Mouse (Mus musculus) midbrain, embryonic 16.5 days (tissue): ENCODE measurements at regions not wholly inside any gene's neighbourhood (a gene's known extent, or its start where the extent isn't known, plus 50 kb on each side); places are given as distances from the start of the nearest gene placed in this dataset.

Experiments used
- ATAC-seq: fragments of 200-750 bp; cut with Nextera tagmentation; 2 replicates; pipeline ENCODE4 v1.8.0; 2017; ENCODE audit warnings: moderate TSS enrichment
- H3K27ac ChIP-seq: fragments of 300-500 bp; sonication (generic); 2 replicates; pipeline ENCODE4 v1.5.1; 2014; ENCODE audit warnings: mild to moderate bottlenecking, low read length, mixed read lengths
- H3K27me3 ChIP-seq: fragments of 300-500 bp; sonication (generic); 2 replicates; pipeline ENCODE4 v1.6.1; 2014; ENCODE audit warnings: low read depth, low read length, mixed read lengths; ENCODE audit not compliant: control insufficient read depth, insufficient read depth
- H3K36me3 ChIP-seq: fragments of 300-500 bp; sonication (generic); 2 replicates; pipeline ENCODE4 v1.6.1; 2014; ENCODE audit warnings: mild to moderate bottlenecking, low read length, moderate library complexity, mixed read lengths; ENCODE audit not compliant: control insufficient read depth, insufficient read depth
- H3K4me1 ChIP-seq: fragments of 300-500 bp; sonication (generic); 2 replicates; pipeline ENCODE4 v1.6.1; 2014; ENCODE audit warnings: mild to moderate bottlenecking, low read length, mixed read lengths; ENCODE audit not compliant: control insufficient read depth, insufficient read depth
- H3K4me2 ChIP-seq: fragments of 300-500 bp; sonication (generic); 2 replicates; pipeline ENCODE4 v1.6.1; 2014; ENCODE audit warnings: mild to moderate bottlenecking, low read length, mixed read lengths
- H3K4me3 ChIP-seq: fragments of 300-500 bp; sonication (generic); 2 replicates; pipeline ENCODE4 v1.5.1; 2014; ENCODE audit warnings: low read depth, mild to moderate bottlenecking, low read length, moderate library complexity, mixed read lengths
- H3K9ac ChIP-seq: fragments of 300-500 bp; sonication (generic); 2 replicates; pipeline ENCODE4 v1.6.1; 2014; ENCODE audit warnings: low read depth, low read length, mixed read lengths
- H3K9me3 ChIP-seq: fragments of 300-500 bp; sonication (generic); replicated peaks from 2 replicates; pipeline ENCODE4 v1.6.1; 2014; ENCODE audit warnings: mild to moderate bottlenecking, low read length, mixed read lengths; ENCODE audit not compliant: control insufficient read depth, poor library complexity, severe bottlenecking
- WGBS: fragments of 180-500 bp; shearing (Covaris S2); extraction: QIAGEN DNeasy Blood & Tissue Kit; methylation state at CpG from one replicate; pipeline ENCODE4 v1.1.7; 2014; 5-methylcytosine and 5-hydroxymethylcytosine counted together

- ATAC-seq: no peak
- H3K4me2 ChIP-seq: no peak overlapping the region
- no peaks in the 10 kb centered on the region for H3K9me3 ChIP-seq
- no peaks in the 10 kb centered on the region for H3K4me1 ChIP-seq
- 89% methylated on average over 3 of the region's 3 CpGs for WGBS
- no peaks in the 10 kb centered on the region for H3K27me3 ChIP-seq
- H3K27ac ChIP-seq: no peak overlapping the region
- H3K4me3 ChIP-seq: no peak overlapping the region
- no peaks in the 10 kb centered on the region for H3K36me3 ChIP-seq
- H3K9ac ChIP-seq: no peak overlapping the region
Measured at GRCm38 (mm10) chr2:133667055-133667395, 115.1 kb downstream of the Bmp2 start.

- H3K9me3 ChIP-seq: no peaks in the 10 kb centered on the region
- no peak overlapping the region for H3K27ac ChIP-seq
- H3K9ac ChIP-seq: no peak overlapping the region
- no peaks in the 10 kb centered on the region for H3K36me3 ChIP-seq
- no peaks in the 10 kb centered on the region for H3K27me3 ChIP-seq
- H3K4me2 ChIP-seq: no peak overlapping the region
- no peak overlapping the region for H3K4me3 ChIP-seq
- H3K4me1 ChIP-seq: no peaks in the 10 kb centered on the region
- ATAC-seq: no peak
- 62% methylated on average over 2 of the region's 2 CpGs for WGBS
Measured at GRCm38 (mm10) chr2:133669821-133670220, 117.9 kb downstream of the Bmp2 start.

- no peak overlapping the region for H3K4me3 ChIP-seq
- H3K27ac ChIP-seq: no peak overlapping the region
- no peaks in the 10 kb centered on the region for H3K9me3 ChIP-seq
- H3K4me1 ChIP-seq: no peaks in the 10 kb centered on the region
- no peak overlapping the region for H3K9ac ChIP-seq
- 75% methylated on average over 4 of the region's 4 CpGs for WGBS
- H3K36me3 ChIP-seq: no peaks in the 10 kb centered on the region
- H3K27me3 ChIP-seq: no peaks in the 10 kb centered on the region
- no peak overlapping the region for H3K4me2 ChIP-seq
- no peak for ATAC-seq
Measured at GRCm38 (mm10) chr2:133671528-133671927, 119.6 kb downstream of the Bmp2 start.

- H3K27me3 ChIP-seq: no peaks in the 10 kb centered on the region
- ATAC-seq: no peak
- H3K36me3 ChIP-seq: no peaks in the 10 kb centered on the region
- H3K4me2 ChIP-seq: no peak overlapping the region
- no peak overlapping the region for H3K9ac ChIP-seq
- 0 out of 2 replicates have a peak, but pooled peaks cover 2% of the 10 kb centered on the region for H3K9me3 ChIP-seq
- H3K4me1 ChIP-seq: no peaks in the 10 kb centered on the region
- no peak overlapping the region for H3K4me3 ChIP-seq
- no peak overlapping the region for H3K27ac ChIP-seq
Measured at GRCm38 (mm10) chr2:133684367-133684766, 132.4 kb downstream of the Bmp2 start.

GRCm38 (mm10) chr2:133688121-133688787 is 136.3 kb downstream of the Bmp2 start:
- Histone ChIP-seq H3K9ac (no peak overlapping the region), H3K9me3 (0 out of 2 replicates have a peak, but pooled peaks cover 2% of the 10 kb centered on the region), H3K27ac (no peak overlapping the region), H3K4me1 (no peaks in the 10 kb centered on the region), H3K4me3 (no peak overlapping the region), H3K27me3 (no peaks in the 10 kb centered on the region), H3K4me2 (no peak overlapping the region), H3K36me3 (no peaks in the 10 kb centered on the region)
- ATAC-seq: no peak
- 86% methylated on average over 7 of the region's 7 CpGs for WGBS

- H3K9ac ChIP-seq: no peak overlapping the region
- ATAC-seq: no peak
- WGBS: 95% methylated on average over 3 of the region's 3 CpGs
- 0 out of 2 replicates have a peak, but pooled peaks cover 2% of the 10 kb centered on the region for H3K9me3 ChIP-seq
- H3K4me2 ChIP-seq: no peak overlapping the region
- no peaks in the 10 kb centered on the region for H3K36me3 ChIP-seq
- H3K4me3 ChIP-seq: no peak overlapping the region
- H3K27ac ChIP-seq: no peak overlapping the region
- no peaks in the 10 kb centered on the region for H3K27me3 ChIP-seq
- no peaks in the 10 kb centered on the region for H3K4me1 ChIP-seq
Measured at GRCm38 (mm10) chr2:133688788-133689155, 136.8 kb downstream of the Bmp2 start.

GRCm38 (mm10) chr2:133708735-133709584 is 157.0 kb downstream of the Bmp2 start:
- H3K9ac ChIP-seq: no peak overlapping the region
- no peak overlapping the region for H3K4me2 ChIP-seq
- H3K27ac ChIP-seq: no peak overlapping the region
- ATAC-seq: peak; percentile 36; the same call in 1 of the 2 replicates
- no peak overlapping the region for H3K4me3 ChIP-seq
- H3K4me1 ChIP-seq: no peaks in the 10 kb centered on the region
- no peaks in the 10 kb centered on the region for H3K27me3 ChIP-seq
- WGBS: 47% methylated on average over 8 of the region's 8 CpGs
- no peaks in the 10 kb centered on the region for H3K9me3 ChIP-seq
- no peaks in the 10 kb centered on the region for H3K36me3 ChIP-seq

- H3K27ac ChIP-seq: no peak overlapping the region
- 58% methylated on average over 5 of the region's 5 CpGs for WGBS
Measured at GRCm38 (mm10) chr2:133716243-133716642, 164.3 kb downstream of the Bmp2 start.

GRCm38 (mm10) chr2:133717076-133717475 is 165.1 kb downstream of the Bmp2 start:
- H3K27me3 ChIP-seq: no peaks in the 10 kb centered on the region
- H3K4me3 ChIP-seq: no peak overlapping the region
- 51% methylated on average over 2 of the region's 2 CpGs for WGBS
- no peaks in the 10 kb centered on the region for H3K4me1 ChIP-seq
- H3K36me3 ChIP-seq: no peaks in the 10 kb centered on the region
- H3K27ac ChIP-seq: no peak overlapping the region
- no peak overlapping the region for H3K4me2 ChIP-seq
- no peak overlapping the region for H3K9ac ChIP-seq
- peak; percentile 28; the same call in 1 of the 2 replicates for ATAC-seq
- no peaks in the 10 kb centered on the region for H3K9me3 ChIP-seq

More at GRCm38 (mm10) chr2:133716243-133716642, 164.3 kb downstream of the Bmp2 start:
- no peak for ATAC-seq
- Histone ChIP-seq H3K4me1 (no peaks in the 10 kb centered on the region), H3K9ac (no peak overlapping the region), H3K4me3 (no peak overlapping the region), H3K9me3 (no peaks in the 10 kb centered on the region), H3K27me3 (no peaks in the 10 kb centered on the region), H3K4me2 (no peak overlapping the region), H3K36me3 (no peaks in the 10 kb centered on the region)
